Mouse (Mus musculus) CD8-positive naive resting alpha-beta T cell, adult 2 months (primary cell): ENCODE results near the gene Add1.

Source experiments
- DNase-seq, 2 experiments: peaks; one replicate each; pipeline ENCODE4 v3.0.0; 2022; ENCODE audit warnings: low read depth in 2 of 2, low spot score in 2 of 2

Add1 gene

GRCm38 (mm10) chr5:34661909-34662308, 88.4 kb downstream of the Add1 start:
- DNase-seq: no peak

- no peak for DNase-seq
Measured at GRCm38 (mm10) chr5:34663231-34663630, 89.8 kb downstream of the Add1 start.

DNA sequence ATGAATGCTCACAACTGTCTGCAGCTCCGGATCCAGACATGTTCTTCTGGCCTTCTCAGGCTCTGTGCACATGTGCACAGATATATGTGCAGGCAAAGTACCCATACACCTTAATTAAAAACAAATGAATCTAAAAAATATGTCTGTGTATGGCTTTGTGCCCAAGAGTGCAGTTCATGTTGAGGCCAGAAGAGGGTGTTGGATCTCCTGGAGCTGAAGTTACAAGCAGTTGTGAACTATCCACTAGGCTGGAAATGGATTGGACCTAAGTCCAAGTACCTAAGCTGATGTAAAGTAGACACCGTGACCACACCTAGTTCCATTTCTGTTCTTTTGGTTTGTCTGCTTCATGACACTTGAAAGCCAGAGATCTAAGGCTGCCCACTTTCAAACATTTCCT, 96.0 kb downstream of the Add1 start:
- no peak for DNase-seq

DNA sequence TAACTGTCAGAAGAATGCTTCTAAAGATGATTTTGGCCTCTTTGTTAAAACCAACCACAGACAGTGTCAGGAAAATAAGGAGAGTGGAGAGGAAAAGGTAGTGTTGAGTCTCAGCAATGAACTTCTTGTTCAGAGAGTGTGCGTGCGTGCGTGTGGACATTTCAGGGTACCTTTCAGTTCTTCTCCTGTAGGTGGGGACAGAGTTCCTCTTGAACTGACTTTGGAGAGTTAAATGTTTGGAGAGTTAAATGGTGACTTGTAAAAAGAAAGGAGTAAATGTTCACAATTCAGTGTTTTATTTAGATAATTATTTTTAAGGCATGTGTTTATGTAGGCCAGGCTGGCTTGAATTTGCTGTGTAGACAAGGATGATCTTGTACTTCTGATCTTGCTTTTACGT, 96.8 kb downstream of the Add1 start:
- DNase-seq: no peak
